Mouse (Mus musculus) kidney, embryonic 16.5 days (tissue): Measurements from ENCODE around the gene Degs1. TPM values are rescaled to one million over a fixed set of nuclear protein-coding genes. Genes with fewer than 3 reads are reported as not detected.

ENCODE experiments used
- ATAC-seq: fragments of 200-750 bp; cut with Nextera tagmentation; 2 replicates; pipeline ENCODE4 v1.8.0; 2017; ENCODE audit warnings: moderate TSS enrichment; ENCODE audit not compliant: low FRiP score, low TSS enrichment
- H3K27ac ChIP-seq: fragments of 300-500 bp; sonication (generic); 2 replicates; pipeline ENCODE4 v1.5.1; 2014; ENCODE audit warnings: low read length
- H3K27me3 ChIP-seq: fragments of 300-500 bp; sonication (generic); 2 replicates; pipeline ENCODE4 v1.6.1; 2014; ENCODE audit warnings: low read length, control low read depth, mixed read lengths; ENCODE audit not compliant: insufficient read depth
- H3K36me3 ChIP-seq: fragments of 300-500 bp; sonication (generic); 2 replicates; pipeline ENCODE4 v1.6.1; 2014; ENCODE audit warnings: low read length, control low read depth, mixed read lengths; ENCODE audit not compliant: insufficient read depth
- H3K4me1 ChIP-seq: fragments of 300-500 bp; sonication (generic); 2 replicates; pipeline ENCODE4 v1.6.1; 2014; ENCODE audit warnings: low read length, control low read depth, mixed read lengths; ENCODE audit not compliant: insufficient read depth
- H3K4me2 ChIP-seq: fragments of 300-500 bp; sonication (generic); replicated peaks from 2 replicates; pipeline ENCODE4 v1.6.1; 2014; ENCODE audit warnings: low read depth, low read length
- H3K4me3 ChIP-seq: fragments of 300-500 bp; sonication (generic); 2 replicates; pipeline ENCODE4 v1.5.1; 2014; ENCODE audit warnings: mild to moderate bottlenecking, low read length
- H3K9ac ChIP-seq: fragments of 300-500 bp; sonication (generic); replicated peaks from 2 replicates; pipeline ENCODE4 v1.6.1; 2014; ENCODE audit warnings: low read length
- H3K9me3 ChIP-seq: fragments of 300-500 bp; sonication (generic); 2 replicates; pipeline ENCODE4 v1.6.1; 2016; ENCODE audit warnings: low read length, control low read depth
- WGBS: fragments of 180-500 bp; shearing (Covaris S2); extraction: QIAGEN DNeasy Blood & Tissue Kit; methylation state at CpG from one replicate; pipeline ENCODE4 v1.1.7; 2014; 5-methylcytosine and 5-hydroxymethylcytosine counted together
- polyA plus RNA-seq: library from polyadenylated mRNA; unstranded; fragments of >200 nt; fragmentation: Nextera tagmentation; extraction: Ambion mirVana; gene quantifications from 2 replicates; pipeline ENCODE4 v1.2.1, GENCODE M21; 2015

Degs1 gene
- polyA plus RNA-seq, 1 experiment from 2014 or later: 131 TPM

GRCm38 (mm10) chr1:182238056-182238703 lies 44.4 kb downstream of the Degs1 start:
- H3K27me3 ChIP-seq: no peaks in the 10 kb centered on the region
- no peaks in the 10 kb centered on the region for H3K9me3 ChIP-seq
- no peaks in the 10 kb centered on the region for H3K36me3 ChIP-seq
- no peak overlapping the region for H3K9ac ChIP-seq
- H3K4me2 ChIP-seq: no peak overlapping the region
- H3K27ac ChIP-seq: no peak overlapping the region
- 40% methylated on average over 7 of the region's 7 CpGs for WGBS
- ATAC-seq: no peak
- no peak overlapping the region for H3K4me3 ChIP-seq
- H3K4me1 ChIP-seq: no peaks in the 10 kb centered on the region

- H3K4me2 ChIP-seq: no peak overlapping the region
- no peaks in the 10 kb centered on the region for H3K9me3 ChIP-seq
- ATAC-seq: no peak
- H3K4me1 ChIP-seq: no peaks in the 10 kb centered on the region
- H3K27ac ChIP-seq: no peak overlapping the region
- 50% methylated on average over 1 of the region's 1 CpGs for WGBS
- no peak overlapping the region for H3K4me3 ChIP-seq
- H3K9ac ChIP-seq: no peak overlapping the region
- H3K36me3 ChIP-seq: no peaks in the 10 kb centered on the region
- no peaks in the 10 kb centered on the region for H3K27me3 ChIP-seq
Observed at GRCm38 (mm10) chr1:182237386-182237785, 45.2 kb downstream of the Degs1 start.

- Histone ChIP-seq H3K4me2 (no peak overlapping the region), H3K9me3 (peaks cover 6% of the 10 kb centered on the region), H3K27ac (no peak overlapping the region), H3K9ac (no peak overlapping the region), H3K27me3 (no peaks in the 10 kb centered on the region), H3K4me3 (no peak overlapping the region), H3K4me1 (no peaks in the 10 kb centered on the region), H3K36me3 (no peaks in the 10 kb centered on the region)
- 55% methylated on average over 4 of the region's 4 CpGs for WGBS
- no peak for ATAC-seq
Observed at GRCm38 (mm10) chr1:182235174-182235573, 47.4 kb downstream of the Degs1 start.

- H3K4me2 ChIP-seq: no peak overlapping the region
- no peaks in the 10 kb centered on the region for H3K36me3 ChIP-seq
- no peak for ATAC-seq
- no peak overlapping the region for H3K9ac ChIP-seq
- 53% methylated on average over 4 of the region's 4 CpGs for WGBS
- H3K4me3 ChIP-seq: no peak overlapping the region
- peaks cover 4% of the 10 kb centered on the region; the same call in 1 of the 2 replicates for H3K4me1 ChIP-seq
- H3K27ac ChIP-seq: no peak overlapping the region
- peaks cover 6% of the 10 kb centered on the region for H3K9me3 ChIP-seq
- no peaks in the 10 kb centered on the region for H3K27me3 ChIP-seq
Observed at GRCm38 (mm10) chr1:182229381-182229780, 53.2 kb downstream of the Degs1 start.

GRCm38 (mm10) chr1:182227141-182227963 lies 55.3 kb downstream of the Degs1 start:
- H3K27me3 ChIP-seq: no peaks in the 10 kb centered on the region
- H3K4me3 ChIP-seq: no peak overlapping the region
- no peaks in the 10 kb centered on the region for H3K36me3 ChIP-seq
- H3K4me2 ChIP-seq: no peak overlapping the region
- peak; percentile 57; the same call in 1 of the 2 replicates for ATAC-seq
- 44% methylated on average over 12 of the region's 12 CpGs for WGBS
- H3K4me1 ChIP-seq: peaks cover 9% of the 10 kb centered on the region
- peak overlapping the region; percentile 51 for H3K27ac ChIP-seq
- no peak overlapping the region; the same call in 1 of the 2 replicates for H3K9ac ChIP-seq
- H3K9me3 ChIP-seq: peaks cover 6% of the 10 kb centered on the region

- H3K9me3 ChIP-seq: peaks cover 6% of the 10 kb centered on the region
- no peak overlapping the region for H3K4me2 ChIP-seq
- ATAC-seq: no peak
- peaks cover 9% of the 10 kb centered on the region for H3K4me1 ChIP-seq
- no peak overlapping the region for H3K9ac ChIP-seq
- WGBS: 92% methylated on average over 9 of the region's 9 CpGs
- H3K4me3 ChIP-seq: no peak overlapping the region
- no peaks in the 10 kb centered on the region for H3K36me3 ChIP-seq
- H3K27me3 ChIP-seq: no peaks in the 10 kb centered on the region
- H3K27ac ChIP-seq: no peak overlapping the region
Observed at GRCm38 (mm10) chr1:182226261-182226660, 56.3 kb downstream of the Degs1 start.

Other genes starting within 250 kb of the Degs1 start
- gene Srp9, start 158.1 kb downstream of the Degs1 start, polyA plus RNA-seq: 131 and 132 TPM in 2 replicates
- not detected in 2 replicates for gene Vmn1r1, start 118.3 kb downstream of the Degs1 start, polyA plus RNA-seq
- gene Fbxo28, start 58.8 kb upstream of the Degs1 start, polyA plus RNA-seq: 18.0 and 18.3 TPM in 2 replicates
- 26.2 and 30.0 TPM in 2 replicates for gene Trp53bp2, start 126.4 kb upstream of the Degs1 start, polyA plus RNA-seq
- 136 and 142 TPM in 2 replicates for gene Capn2, start 234.8 kb upstream of the Degs1 start, polyA plus RNA-seq